Mouse (Mus musculus) ovary, postnatal 36 days (tissue): ENCODE data around the gene 5730522E02Rik.

Experiments
- DNase-seq: peaks from one replicate; pipeline ENCODE4 v3.0.0; 2022; ENCODE audit warnings: low spot score, mixed read lengths

The 5730522E02Rik gene

DNA sequence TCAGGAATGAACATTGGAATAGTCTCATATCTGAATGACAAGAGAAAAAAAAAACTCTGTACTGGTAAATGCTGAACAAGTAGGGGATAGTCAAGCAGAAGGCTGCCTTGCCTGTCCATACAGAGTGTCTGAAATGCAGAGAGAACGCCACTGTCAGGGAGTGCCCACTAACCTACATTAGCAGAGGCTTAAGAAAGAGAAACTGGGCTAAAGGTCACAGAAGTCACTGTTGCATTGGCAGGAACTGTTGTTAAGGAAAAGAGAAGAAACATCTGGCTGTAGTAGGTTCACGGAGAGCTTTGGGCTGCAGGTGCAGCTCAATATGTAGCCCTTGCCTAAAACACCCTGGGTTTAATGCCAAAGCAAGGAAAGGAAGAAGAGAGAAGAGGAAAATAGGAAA lies 82.2 kb downstream of the 5730522E02Rik start:
- no peak for DNase-seq

DNA sequence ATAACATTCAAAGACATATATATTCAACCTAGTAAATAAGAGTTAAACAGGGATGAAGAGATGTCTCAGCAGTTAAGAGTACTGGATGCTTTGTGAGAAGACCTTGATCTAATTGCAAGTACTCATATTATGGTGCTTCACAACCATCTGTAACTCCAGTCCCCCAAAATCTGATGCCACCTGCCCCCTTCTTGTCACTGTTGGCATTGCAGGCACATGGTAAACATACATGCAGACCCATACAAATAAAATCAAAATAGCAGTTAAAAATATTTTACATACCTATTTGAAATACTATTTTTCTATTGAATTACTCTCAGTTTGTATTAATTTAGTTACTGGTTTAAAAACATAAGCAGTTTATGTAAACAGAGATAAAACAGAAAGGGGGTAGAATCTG lies 84.6 kb downstream of the 5730522E02Rik start:
- no peak for DNase-seq

GRCm38 (mm10) chr11:26120781-26121557 lies 89.6 kb downstream of the 5730522E02Rik start:
- no peak for DNase-seq

DNA sequence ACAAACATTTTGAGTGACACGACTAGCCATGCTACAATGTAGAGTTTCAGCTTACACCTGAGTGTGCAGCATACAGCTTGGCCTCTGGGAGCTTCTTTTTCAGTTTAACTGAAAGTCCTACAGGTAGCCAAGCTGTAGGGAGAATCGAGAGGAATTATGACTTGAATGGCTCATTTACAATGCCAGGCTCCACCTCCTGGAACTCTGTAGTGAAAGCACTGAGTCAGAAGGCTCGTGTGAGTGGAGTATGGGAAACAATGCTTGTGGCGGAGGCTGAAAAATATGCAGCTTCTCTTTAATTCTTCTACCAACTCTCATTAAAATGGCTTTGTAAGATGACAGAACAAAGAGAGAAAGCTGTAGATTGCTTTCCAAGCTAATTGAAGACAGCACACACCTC lies 92.9 kb downstream of the 5730522E02Rik start:
- no peak for DNase-seq

DNA sequence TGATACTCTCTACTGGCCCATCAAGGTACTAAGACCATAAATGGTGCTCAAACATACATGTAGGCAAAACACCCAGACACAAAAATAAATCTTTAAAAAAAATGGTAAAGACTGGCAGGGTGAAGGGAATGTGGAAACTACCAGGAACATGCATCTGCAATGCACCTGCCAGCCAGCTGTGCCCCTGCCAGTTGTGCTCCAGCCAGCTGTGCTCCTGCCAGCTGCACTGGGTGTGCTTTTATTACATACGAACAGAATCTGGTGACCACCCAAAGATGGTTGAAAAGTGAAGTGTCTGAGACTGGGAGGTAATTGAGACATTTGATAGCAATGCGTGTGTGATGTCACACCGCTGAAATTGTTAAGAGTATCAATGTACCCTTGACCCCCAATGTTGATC lies 98.4 kb downstream of the 5730522E02Rik start:
- DNase-seq = peak; percentile 5

GRCm38 (mm10) chr11:26108647-26109046 lies 101.9 kb downstream of the 5730522E02Rik start:
- DNase-seq = no peak

DNA sequence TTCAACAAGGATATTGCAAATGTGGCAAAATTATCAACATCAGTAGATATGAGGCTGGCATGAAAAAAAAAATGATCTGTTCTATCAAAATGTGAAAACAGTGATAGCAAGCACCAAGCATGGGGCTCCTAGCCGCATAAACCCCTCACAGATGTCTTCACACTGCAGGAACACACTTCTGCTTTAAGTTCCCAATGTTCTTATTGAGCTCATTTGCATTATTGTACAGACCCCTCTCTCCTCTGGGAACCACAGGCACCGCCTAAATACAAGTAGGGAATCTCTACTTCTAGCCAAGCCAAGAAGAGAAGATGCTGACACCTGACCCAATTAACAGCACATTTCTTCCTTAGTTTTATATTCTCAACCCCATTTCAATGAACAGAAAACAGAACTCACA lies 105.9 kb downstream of the 5730522E02Rik start:
- DNase-seq = no peak

DNA sequence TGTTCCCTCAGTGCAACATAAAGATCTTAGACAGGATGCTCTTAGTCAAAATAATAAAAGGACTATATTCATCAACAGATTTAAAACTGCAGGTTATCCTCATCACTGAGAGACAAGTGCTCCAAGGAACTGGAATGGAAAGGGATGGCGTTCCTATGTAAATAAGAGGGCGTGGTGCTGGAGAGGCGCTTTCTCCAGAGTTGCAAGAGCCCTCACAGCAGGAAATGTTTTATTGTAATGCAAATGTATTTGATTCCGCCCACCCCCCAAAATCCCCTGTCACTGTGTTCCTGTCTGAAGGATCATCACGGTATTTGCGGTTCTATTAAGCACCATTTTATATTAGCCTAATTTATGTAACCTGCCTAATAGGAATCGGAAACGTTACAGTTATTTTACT lies 106.9 kb downstream of the 5730522E02Rik start:
- DNase-seq = no peak

DNA sequence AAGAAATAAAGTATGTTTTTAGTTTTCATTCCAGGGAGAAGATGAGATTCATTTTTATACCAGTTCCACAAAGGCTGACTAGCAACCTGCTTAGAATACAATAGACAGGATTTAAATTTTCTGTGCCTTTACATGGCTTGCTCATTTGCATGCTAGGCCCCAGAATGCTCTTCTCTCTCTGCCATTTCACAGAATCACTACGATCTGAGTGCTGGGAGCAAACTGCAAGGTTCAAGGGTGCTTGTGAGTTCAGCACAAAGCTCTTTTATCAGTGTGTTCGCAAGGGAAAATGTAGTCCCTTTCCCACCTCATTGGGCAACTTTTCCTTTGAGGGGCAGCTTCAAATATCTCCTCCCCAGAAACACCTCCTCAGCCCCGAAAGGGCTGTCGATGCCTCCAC lies 107.7 kb downstream of the 5730522E02Rik start:
- no peak for DNase-seq

DNA sequence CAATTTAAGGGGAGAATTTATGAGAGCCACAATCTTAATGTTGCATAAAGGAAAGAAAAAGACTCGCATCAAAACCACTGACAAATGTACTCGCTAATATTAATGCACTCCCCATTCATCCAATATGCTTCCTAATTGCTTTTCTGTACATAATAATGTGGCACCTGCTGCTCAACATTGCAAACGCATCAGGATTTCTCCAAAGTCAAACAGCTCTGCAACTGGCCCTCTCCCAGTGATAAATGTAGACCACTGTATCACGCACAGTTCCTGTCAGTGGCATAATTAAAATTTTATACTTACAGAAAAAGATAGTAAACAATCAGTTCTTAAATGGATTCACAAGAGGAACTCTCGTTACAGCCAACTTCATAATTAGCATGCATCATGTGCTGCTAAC lies 110.5 kb downstream of the 5730522E02Rik start:
- DNase-seq = no peak

GRCm38 (mm10) chr11:26098933-26099332 lies 111.6 kb downstream of the 5730522E02Rik start:
- DNase-seq = no peak

- DNase-seq = no peak
Measured at GRCm38 (mm10) chr11:26096095-26096494, 114.5 kb downstream of the 5730522E02Rik start.

GRCm38 (mm10) chr11:26088993-26089392 lies 121.6 kb downstream of the 5730522E02Rik start:
- DNase-seq = no peak

GRCm38 (mm10) chr11:26086679-26087078 lies 123.9 kb downstream of the 5730522E02Rik start:
- no peak for DNase-seq

DNA sequence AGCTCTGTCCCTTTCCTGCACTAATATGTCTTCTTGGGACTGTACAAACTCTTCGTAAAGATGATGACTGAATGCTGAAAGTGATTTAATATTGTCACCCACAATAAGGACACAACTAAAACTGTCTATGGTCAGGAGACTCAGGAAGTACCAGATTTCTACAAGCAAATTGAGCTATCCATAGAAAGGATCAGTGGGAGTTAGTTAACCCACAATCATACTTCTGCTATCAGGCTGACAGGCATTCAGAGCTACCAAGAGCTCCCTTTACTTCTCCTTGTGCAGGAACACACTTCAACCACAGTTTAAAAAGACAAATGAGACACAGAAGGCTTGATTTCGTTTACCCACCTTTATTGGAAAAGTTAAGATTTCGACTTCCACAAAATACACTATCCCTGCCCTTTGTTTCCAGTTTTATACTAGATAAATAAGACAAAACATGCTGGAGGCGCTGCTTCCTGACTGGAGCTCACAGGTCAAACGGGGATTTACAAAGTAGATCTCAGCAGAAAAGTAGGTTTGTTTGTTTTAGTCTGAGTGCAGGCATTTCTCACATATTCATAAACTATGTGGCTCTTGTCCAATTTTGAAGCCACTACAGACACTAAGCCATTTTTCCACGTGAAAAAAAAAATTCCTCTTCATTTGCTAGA lies 125.1 kb downstream of the 5730522E02Rik start:
- no peak for DNase-seq

DNA sequence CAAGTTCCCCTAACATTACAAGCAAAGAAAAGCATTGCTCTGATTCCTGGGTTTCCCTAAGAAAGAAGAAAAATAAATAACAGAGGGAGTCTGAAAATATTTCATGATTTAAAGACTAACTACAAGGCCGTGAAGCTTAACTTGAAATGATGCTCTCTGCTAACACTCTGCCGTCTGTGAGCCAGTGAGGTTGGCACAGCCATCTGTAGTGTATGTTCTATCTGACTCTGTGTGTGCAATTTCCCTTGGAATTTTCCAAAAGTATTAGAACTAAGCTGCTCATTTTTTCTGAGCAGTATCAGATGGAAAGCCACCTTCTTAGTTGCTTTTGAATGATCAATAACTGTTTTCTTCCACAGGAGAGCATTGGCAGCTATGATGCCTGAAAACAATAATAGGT lies 134.2 kb downstream of the 5730522E02Rik start:
- DNase-seq = no peak

DNA sequence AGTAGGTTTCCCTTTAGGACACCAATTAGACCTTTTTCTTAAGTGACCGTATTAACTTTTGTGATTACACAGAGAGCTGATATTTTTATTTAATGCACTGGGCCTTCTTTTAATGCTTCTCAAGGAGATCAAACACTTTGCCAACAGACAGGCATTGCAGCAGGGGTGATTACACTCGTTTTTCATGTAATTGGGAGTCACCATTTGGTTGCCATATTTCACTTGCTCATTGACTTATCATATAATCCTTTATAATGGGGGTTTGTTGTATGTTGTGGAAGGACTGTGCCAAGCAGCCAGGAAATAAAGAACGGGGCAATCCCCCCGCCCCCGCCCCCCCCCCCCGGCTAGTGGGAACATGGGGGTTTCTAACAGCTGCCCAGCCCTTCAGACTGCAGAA lies 135.0 kb downstream of the 5730522E02Rik start:
- DNase-seq = no peak

DNA sequence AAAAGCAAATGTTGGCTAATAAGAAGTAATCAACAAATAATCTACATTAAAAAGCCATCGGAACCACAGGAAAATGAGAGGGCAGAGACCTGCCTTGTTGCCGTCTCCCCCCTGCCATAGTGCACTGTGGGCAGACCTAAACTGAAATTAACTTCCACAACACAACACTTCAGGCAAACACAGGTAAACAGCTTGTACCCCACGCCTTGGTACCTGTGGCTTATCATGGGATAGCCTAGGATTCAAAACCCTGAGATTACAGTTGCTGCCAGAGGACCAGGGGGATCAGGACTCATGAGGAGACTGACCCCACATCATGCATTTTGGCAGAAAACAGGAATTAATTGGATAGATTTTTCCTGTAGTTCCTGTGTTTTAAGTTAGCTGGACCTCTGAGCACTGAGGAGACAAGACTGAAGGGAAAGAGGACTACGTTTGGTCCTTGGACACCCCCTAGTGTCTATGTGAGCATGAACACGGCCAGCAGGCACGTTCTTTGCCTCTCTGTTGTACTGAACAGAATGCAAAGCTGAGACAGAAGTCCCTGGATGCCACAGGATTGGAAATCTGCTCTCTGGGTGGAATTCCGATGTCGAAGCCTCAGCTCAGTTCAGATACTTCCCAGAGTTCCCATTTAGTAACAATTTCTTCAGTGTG lies 136.8 kb downstream of the 5730522E02Rik start:
- DNase-seq = peak; percentile 16

- DNase-seq = no peak
Measured at GRCm38 (mm10) chr11:26072101-26072500, 138.5 kb downstream of the 5730522E02Rik start.

DNA sequence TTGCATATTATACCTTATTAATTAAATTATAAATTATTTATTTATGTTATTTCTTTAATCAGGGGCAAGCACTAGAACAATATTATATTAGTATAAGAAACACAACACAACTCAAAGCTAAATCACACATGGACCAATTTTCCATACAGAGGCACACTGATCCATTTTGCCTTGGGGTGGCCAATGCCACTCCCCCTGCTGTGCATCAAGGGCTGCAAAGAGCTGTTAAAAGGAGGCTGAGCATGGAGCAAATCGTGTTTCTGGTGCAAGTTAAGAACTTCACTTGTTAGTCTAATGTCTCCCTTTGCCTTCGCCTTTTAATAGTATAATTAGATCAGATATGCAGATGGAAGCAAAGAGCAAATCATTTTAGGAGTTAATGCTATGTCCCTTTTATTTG lies 147.3 kb downstream of the 5730522E02Rik start:
- DNase-seq = no peak

- no peak for DNase-seq
Measured at GRCm38 (mm10) chr11:26061471-26062137, 149.0 kb downstream of the 5730522E02Rik start.

DNA sequence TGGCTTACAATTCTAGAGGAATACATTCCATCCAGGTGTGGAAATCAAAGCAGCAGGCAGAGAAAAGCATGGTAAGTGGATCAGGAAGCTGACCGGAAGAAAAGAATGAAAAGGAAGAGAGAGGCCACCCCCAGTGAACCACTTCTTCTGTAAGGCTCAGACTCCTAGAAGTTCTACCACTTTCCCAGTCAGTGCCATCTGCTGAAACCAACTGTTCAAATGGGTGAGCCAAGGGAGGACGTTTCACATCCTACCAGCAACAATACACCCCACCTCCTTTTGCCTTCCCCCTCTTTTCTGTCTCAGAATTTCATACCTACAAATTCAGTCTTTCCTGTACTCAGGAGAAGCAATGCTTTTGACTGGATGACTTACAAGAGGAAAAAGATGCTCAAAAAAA lies 197.0 kb downstream of the 5730522E02Rik start:
- DNase-seq = no peak

DNA sequence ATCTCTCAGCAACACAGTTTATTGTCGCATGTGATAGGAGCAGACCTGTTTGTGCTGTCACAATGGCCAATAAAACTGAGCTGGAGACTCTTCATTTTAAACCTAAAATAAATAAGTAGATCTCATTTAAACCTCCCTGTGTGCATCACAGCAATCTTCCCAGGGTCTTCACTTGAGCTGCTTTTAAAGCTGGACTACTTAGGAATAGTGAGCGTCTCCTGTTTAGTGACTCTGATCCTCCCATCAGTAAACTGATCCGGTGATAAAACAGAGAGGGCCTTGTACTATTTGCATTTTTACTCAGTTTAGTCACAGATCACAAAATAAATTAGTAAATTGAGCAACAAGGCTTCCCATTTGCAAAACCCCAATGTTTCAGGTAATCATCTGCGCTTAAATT lies 206.5 kb downstream of the 5730522E02Rik start:
- DNase-seq = no peak
